Mouse (Mus musculus) cerebellum, adult 2 months (tissue): ENCODE results near the gene Pcsk1.

ENCODE experiments used
- CTCF ChIP-seq: fragments of 200-500 bp; IDR thresholded peaks from 2 replicates; pipeline ENCODE4 v1.5.1; 2011; ENCODE audit warnings: low read depth, mild to moderate bottlenecking, control low read depth, low read length, moderate library complexity, borderline replicate concordance; ENCODE audit not compliant: insufficient read depth
- POLR2A ChIP-seq: fragments of 200-500 bp; IDR thresholded peaks from 2 replicates; pipeline ENCODE4 v1.6.1; 2011; ENCODE audit warnings: low read length, control low read depth, borderline replicate concordance; ENCODE audit not compliant: insufficient read depth

DNA sequence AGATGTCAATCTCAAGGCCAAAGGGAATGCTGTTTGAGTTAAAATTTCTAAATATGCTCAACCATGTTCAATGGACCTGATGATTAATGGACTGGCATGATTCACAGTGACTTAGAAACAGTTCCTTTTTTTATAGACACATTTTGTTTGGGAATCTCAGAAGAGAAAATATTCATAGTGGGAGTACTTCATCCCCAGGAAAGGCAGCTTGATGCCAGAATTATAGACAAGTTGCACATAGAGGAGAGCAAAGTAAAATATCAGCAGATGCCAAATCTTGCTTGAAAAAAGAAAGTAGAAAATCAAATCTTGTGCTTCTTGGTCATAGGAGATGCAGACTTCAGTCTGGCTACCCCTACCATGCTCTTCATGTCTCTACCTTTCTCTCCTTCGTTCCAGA, 25.2 kb downstream of the Pcsk1 start:
- TF ChIP-seq POLR2A (no peak), CTCF (no peak)
